8 mouse cellular contexts compared by ENCODE assay signal in genomic region chr12:112418636-112419035, GRCm38 (mm10).
"Had no signal": no experiment of that assay in that cellular context is flagged by ENCODE, and none has a peak within 500 bp of the region (broad histone marks: within the 10 kb centered on the region; RNA-seq: fewer than 3 reads in every experiment).

No protein-coding gene starts in this region.

- DNase-seq: liver, postnatal 0 days; lung, adult 2 months; lung, postnatal 14 days; lung, postnatal 36 days; right cerebral cortex, postnatal 14 days; thymus, adult 2 months; thymus, postnatal 25 days; thymus, postnatal 4 days had no signal
